Mouse (Mus musculus) liver, adult 10 weeks (tissue): ENCODE data around the gene Slc22a27. TPM values are rescaled to one million over a fixed set of nuclear protein-coding genes. Genes with fewer than 3 reads are reported as not detected.

Source experiments
- polyA plus RNA-seq: library from polyadenylated mRNA; stranded (reverse); fragments of 350-450 nt; fragmentation: Illumina TruSeq; extraction: RNeasy Lipid Tissue Mini Kit (QIAGEN cat#74804); gene quantifications from one replicate; pipeline ENCODE4 v1.2.3, GENCODE M21; 2014; ENCODE audit warnings: low read depth, low replicate concordance

Gene Slc22a27
- 52.5 TPM for polyA plus RNA-seq

DNA sequence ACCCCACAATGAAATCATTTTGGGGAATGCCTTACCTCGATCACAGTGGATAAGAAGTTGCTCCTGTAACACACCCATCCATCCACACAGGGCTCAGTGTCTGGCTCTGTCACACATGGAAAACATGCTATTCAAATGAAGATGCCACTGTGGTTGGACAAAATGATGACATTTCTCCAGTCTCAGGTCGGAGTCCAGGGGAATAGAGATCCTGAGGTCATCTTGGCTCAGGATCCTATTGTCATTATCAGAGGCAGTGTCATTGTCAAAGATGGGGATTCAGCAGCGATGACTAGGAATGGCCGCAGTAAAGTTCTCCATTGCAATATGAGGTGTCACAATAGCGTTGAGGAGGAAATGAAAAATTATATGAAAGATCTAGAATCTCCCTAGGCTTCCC lies at the start of gene Slc22a27:
Slc22a27 (minus strand) TSS at position 101 of the 400 bp plus-strand sequence.

Other genes starting within 250 kb of the Slc22a27 start
- 285 TPM for gene Slc22a26, start 163.4 kb downstream of the Slc22a27 start, polyA plus RNA-seq
- 3.3 TPM for gene Slc22a28, start 166.0 kb upstream of the Slc22a27 start, polyA plus RNA-seq